Mouse (Mus musculus): ENCODE data around the gene Nobox.

- no peak for TF ChIP-seq CHD2 (IDR thresholded peaks at IDR 0.05; ENCODE audit: low read depth, low read length)
- TF ChIP-seq HCFC1 (IDR thresholded peaks at IDR 0.05; ENCODE audit: borderline replicate concordance, insufficient read depth, low read length): no peak
- no peak for TF ChIP-seq MAFK (IDR thresholded peaks at IDR 0.05; ENCODE audit: insufficient read depth, low read depth, low read length)
Observed at GRCm38 (mm10) chr6:43349083-43349482, 39.7 kb upstream of the Nobox start.

Measured in ES-E14 (cell line).